ENCODE assay signal across 22 mouse cellular contexts in the genomic region with DNA sequence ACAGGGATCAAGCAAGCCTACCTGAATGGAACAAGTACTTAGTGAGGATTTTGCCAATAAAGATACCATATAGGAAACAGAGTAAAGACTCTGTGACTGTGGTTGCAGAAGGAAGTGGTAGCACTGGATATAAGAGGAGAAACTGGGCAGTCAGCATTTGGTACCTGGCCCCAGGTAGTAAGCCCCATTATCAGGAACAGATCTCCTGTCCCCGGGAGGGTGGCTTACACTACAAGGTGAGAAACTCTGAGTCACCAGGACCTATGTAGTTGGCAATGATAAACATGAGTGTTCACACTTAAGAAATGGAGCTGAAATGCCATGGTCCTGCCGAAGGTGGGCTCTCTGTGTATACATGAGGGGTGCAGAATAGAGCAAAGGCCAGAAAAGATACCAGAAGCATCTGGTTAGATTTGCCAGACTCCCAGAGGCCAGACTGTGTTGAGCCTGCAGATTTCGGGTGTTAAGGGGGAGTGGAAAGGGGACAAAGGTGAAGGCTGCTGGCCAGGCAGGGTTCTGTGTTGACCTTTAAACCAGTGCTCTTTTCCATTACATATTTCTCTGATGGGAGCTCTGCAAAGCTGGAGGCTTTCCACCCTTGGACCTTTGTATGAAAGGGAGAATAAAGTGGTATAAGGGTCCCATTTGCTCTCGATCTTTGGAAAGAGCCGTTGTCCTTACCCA.
DNase-seq lines count a peak whose midpoint lies in the region; ATAC-seq lines count a peak whose summit lies in the region.
"Had no signal": no experiment of that assay in that cellular context is flagged by ENCODE, and none has a peak within 500 bp of the region (broad histone marks: within the 10 kb centered on the region; RNA-seq: fewer than 3 reads in every experiment).

No protein-coding gene starts in this region.

- WGBS in kidney, embryonic 16.5 days: 85% methylated on average over 5 of the region's 5 CpGs
- 85% methylated on average over 5 of the region's 5 CpGs for WGBS in forebrain, embryonic 14.5 days
- 87% methylated on average over 5 of the region's 5 CpGs for WGBS in hindbrain, embryonic 13.5 days

- H3K4me3 ChIP-seq in kidney, embryonic 16.5 days (ENCODE audit: low read length): no peak overlapping the region
- H3K4me3 ChIP-seq in brown adipose tissue, adult 24 weeks (ENCODE audit: insufficient read depth, low read depth, low read length): no peak overlapping the region
- no peak overlapping the region for H3K4me3 ChIP-seq in forebrain, embryonic 14.5 days (ENCODE audit: low read depth, low read length)
- H3K4me3 ChIP-seq in hindbrain, embryonic 13.5 days: no peak overlapping the region
- H3K4me3 ChIP-seq: forebrain, embryonic 13.5 days; heart, embryonic 13.5 days; midbrain, embryonic 12.5 days; neural tube, embryonic 15.5 days had no signal

- H3K27me3 ChIP-seq in kidney, embryonic 16.5 days (ENCODE audit: insufficient read depth, low read length): no peaks in the 10 kb centered on the region
- H3K27me3 ChIP-seq in forebrain, embryonic 14.5 days (replicated peaks; ENCODE audit: control insufficient read depth, insufficient read depth, low read length): no peaks in the 10 kb centered on the region
- no peaks in the 10 kb centered on the region for H3K27me3 ChIP-seq in hindbrain, embryonic 13.5 days
- H3K27me3 ChIP-seq: forebrain, embryonic 13.5 days; heart, embryonic 13.5 days; midbrain, embryonic 12.5 days; neural tube, embryonic 15.5 days had no signal

- no peaks in the 10 kb centered on the region for H3K36me3 ChIP-seq in kidney, embryonic 16.5 days (ENCODE audit: insufficient read depth, low read length)
- no peaks in the 10 kb centered on the region for H3K36me3 ChIP-seq in forebrain, embryonic 14.5 days (ENCODE audit: control insufficient read depth, insufficient read depth, low read length)
- H3K36me3 ChIP-seq in hindbrain, embryonic 13.5 days: no peaks in the 10 kb centered on the region
- H3K36me3 ChIP-seq: heart, embryonic 13.5 days; midbrain, embryonic 12.5 days; neural tube, embryonic 15.5 days had no signal

- no peaks in the 10 kb centered on the region for H3K9me3 ChIP-seq in kidney, embryonic 16.5 days (ENCODE audit: low read length)
- no peaks in the 10 kb centered on the region for H3K9me3 ChIP-seq in forebrain, embryonic 14.5 days (replicated peaks; ENCODE audit: control insufficient read depth, low read length)
- no peaks in the 10 kb centered on the region for H3K9me3 ChIP-seq in hindbrain, embryonic 13.5 days
- H3K9me3 ChIP-seq: forebrain, embryonic 13.5 days; heart, embryonic 13.5 days; midbrain, embryonic 12.5 days; neural tube, embryonic 15.5 days had no signal

- intact Hi-C loops in left cerebral cortex, postnatal 4 days (cut with DNase I): no loop called here

- H3K9ac ChIP-seq in kidney, embryonic 16.5 days (replicated peaks; ENCODE audit: low read length): no peak overlapping the region
- no peak overlapping the region for H3K9ac ChIP-seq in forebrain, embryonic 14.5 days (ENCODE audit: low read length)
- no peak overlapping the region for H3K9ac ChIP-seq in hindbrain, embryonic 13.5 days
- H3K9ac ChIP-seq: forebrain, embryonic 13.5 days; heart, embryonic 13.5 days; midbrain, embryonic 12.5 days; neural tube, embryonic 15.5 days had no signal

- DNase-seq in kidney, adult 18-20 months: peak; percentile 50
- peak; percentile 89 for DNase-seq in adipocyte (ENCODE audit: low spot score)
- peak; percentile 63 to 81 for DNase-seq in kidney, postnatal 36 days
- DNase-seq in forebrain, embryonic 14.5 days (ENCODE audit: low spot score): no peak
- no peak for DNase-seq in left cerebral cortex, postnatal 4 days
- DNase-seq: B cell, adult 2 months; cerebellum, adult 11 months; cerebellum, postnatal 14 days; heart, postnatal 4 days; layer of hippocampus, postnatal 36 days; lung, adult 2 months; right cerebral cortex, postnatal 25 days; thymus, adult 18-20 months had no signal

- ATAC-seq in kidney, embryonic 16.5 days (ENCODE audit: low FRiP score, low TSS enrichment): no peak
- ATAC-seq in forebrain, embryonic 14.5 days: no peak
- no peak for ATAC-seq in hindbrain, embryonic 13.5 days (ENCODE audit: low FRiP score)
- ATAC-seq: forebrain, embryonic 13.5 days; hindbrain, postnatal 0 days had no signal

- no peak overlapping the region for H3K27ac ChIP-seq in kidney, embryonic 16.5 days (ENCODE audit: low read length)
- H3K27ac ChIP-seq in brown adipose tissue, adult 24 weeks (replicated peaks; ENCODE audit: low read depth, low read length): peak overlapping the region; percentile 100
- no peak overlapping the region for H3K27ac ChIP-seq in forebrain, embryonic 14.5 days (ENCODE audit: low read depth, low read length)
- H3K27ac ChIP-seq in hindbrain, embryonic 13.5 days: no peak overlapping the region
- H3K27ac ChIP-seq: forebrain, embryonic 13.5 days; heart, embryonic 13.5 days; hindbrain, postnatal 0 days; macrophage; midbrain, embryonic 12.5 days; neural tube, embryonic 15.5 days had no signal

- H3K4me1 ChIP-seq in kidney, embryonic 16.5 days (ENCODE audit: insufficient read depth, low read length): no peaks in the 10 kb centered on the region
- H3K4me1 ChIP-seq in brown adipose tissue, adult 24 weeks (ENCODE audit: control insufficient read depth, insufficient read depth, insufficient read length, low read length): peaks cover 4% of the 10 kb centered on the region; the same call in 1 of the 2 replicates
- no peaks in the 10 kb centered on the region for H3K4me1 ChIP-seq in forebrain, embryonic 14.5 days (ENCODE audit: control insufficient read depth, insufficient read depth, low read length)
- no peaks in the 10 kb centered on the region for H3K4me1 ChIP-seq in hindbrain, embryonic 13.5 days (replicated peaks)
- H3K4me1 ChIP-seq: forebrain, embryonic 13.5 days; heart, embryonic 13.5 days; midbrain, embryonic 12.5 days; neural tube, embryonic 15.5 days had no signal

- no peak overlapping the region for H3K4me2 ChIP-seq in kidney, embryonic 16.5 days (replicated peaks; ENCODE audit: low read depth, low read length)
- H3K4me2 ChIP-seq in forebrain, embryonic 14.5 days (ENCODE audit: low read length): no peak overlapping the region
- H3K4me2 ChIP-seq in hindbrain, embryonic 13.5 days: no peak overlapping the region
- H3K4me2 ChIP-seq: forebrain, embryonic 13.5 days; heart, embryonic 13.5 days; midbrain, embryonic 12.5 days; neural tube, embryonic 15.5 days had no signal

Comparison
In these comparisons a context has a peak if more than half of its experiments do, and no peak if none do; other contexts are left out.
1. DNase-seq: peak in kidney, adult 18-20 months (single experiment), adipocyte (single experiment) and kidney, postnatal 36 days (2 of 2); none in forebrain, embryonic 14.5 days (single experiment) and left cerebral cortex, postnatal 4 days (single experiment).